Mouse (Mus musculus) ovary, postnatal 14 days (tissue): ENCODE results near the gene Ugt1a6b.
"Not testable (repeated sequence)": the region's sequence is repeated elsewhere in the genome, so short reads cannot be mapped to it uniquely, and the experiment has no call there.

Experiments
- DNase-seq: peaks from one replicate; pipeline ENCODE4 v3.0.0; 2022; ENCODE audit warnings: low spot score

Ugt1a6b gene

GRCm38 (mm10) chr1:88199996-88200395, 96.9 kb downstream of the Ugt1a6b start:
- DNase-seq = no peak

DNA sequence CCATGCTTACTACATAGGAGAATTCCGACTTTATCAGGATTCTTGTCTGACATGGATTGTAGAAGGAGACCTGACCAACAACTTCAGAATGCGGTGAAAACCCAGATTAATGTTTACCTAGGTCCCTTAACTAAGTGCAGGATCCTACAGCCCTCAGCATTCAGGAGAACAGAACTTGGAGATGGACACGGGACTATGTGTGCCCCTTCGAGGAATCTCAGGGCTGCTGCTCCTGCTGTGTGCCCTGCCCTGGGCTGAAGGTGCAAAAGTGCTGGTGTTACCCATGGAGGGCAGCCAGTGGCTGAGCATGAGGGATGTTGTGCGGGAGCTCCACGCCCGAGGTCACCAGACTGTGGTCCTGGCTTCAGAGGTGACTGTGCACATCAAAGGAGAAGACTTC, 97.4 kb downstream of the Ugt1a6b start, which contains the start of gene Ugt1a2:
Ugt1a2 (plus strand) TSS at position 146 of the 400 bp plus-strand sequence.
- DNase-seq = no peak

- DNase-seq = no peak
Observed at GRCm38 (mm10) chr1:88205294-88205922, 102.4 kb downstream of the Ugt1a6b start, which contains the start of gene Dnajb3. Dnajb3 (minus strand) TSS chr1:88205782.

- no peak for DNase-seq
Observed at GRCm38 (mm10) chr1:88206843-88207479, 103.9 kb downstream of the Ugt1a6b start.

DNA sequence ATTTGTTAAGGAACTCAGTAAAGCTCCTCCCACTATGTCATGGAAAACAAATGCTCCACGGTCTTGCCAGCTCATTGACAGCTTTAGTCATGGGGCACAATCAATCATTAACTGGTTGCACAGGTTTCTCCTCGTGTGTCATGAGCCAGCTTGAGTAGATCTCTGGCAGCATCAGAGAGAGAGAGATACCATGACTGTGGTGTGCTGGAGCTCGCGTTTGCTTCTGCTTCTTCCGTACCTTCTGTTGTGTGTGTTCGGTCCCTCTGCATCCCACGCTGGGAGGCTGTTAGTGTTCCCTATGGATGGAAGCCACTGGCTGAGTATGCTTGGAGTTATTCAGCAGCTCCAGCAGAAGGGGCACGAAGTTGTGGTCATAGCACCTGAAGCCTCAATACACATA, 108.8 kb downstream of the Ugt1a6b start, which contains the start of gene Ugt1a1:
Ugt1a1 (plus strand) TSS at position 148 of the 400 bp plus-strand sequence.
- no peak for DNase-seq

DNA sequence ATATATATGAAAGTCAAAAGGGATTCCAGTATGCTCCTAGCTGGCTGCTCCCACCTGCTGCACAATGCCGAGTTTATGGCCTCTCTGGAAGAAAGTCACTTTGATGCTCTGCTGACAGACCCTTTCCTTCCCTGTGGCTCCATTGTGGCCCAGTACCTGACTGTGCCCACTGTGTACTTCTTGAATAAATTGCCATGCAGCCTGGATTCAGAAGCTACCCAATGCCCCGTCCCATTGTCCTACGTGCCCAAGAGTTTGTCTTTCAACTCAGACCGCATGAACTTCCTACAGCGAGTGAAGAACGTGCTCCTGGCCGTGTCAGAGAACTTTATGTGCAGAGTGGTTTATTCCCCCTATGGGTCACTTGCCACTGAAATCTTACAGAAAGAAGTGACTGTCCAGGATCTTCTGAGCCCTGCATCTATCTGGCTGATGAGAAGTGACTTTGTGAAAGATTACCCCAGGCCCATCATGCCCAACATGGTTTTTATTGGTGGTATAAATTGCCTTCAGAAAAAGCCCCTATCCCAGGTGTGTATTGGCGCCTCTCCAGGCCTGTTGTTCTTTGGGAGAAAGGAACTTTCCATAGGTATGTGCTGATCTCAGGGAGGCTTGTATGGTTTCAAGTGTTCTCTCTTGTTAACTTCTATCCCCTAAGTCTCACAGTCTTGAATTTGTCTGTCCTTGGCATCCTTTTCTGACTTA, 109.4 kb downstream of the Ugt1a6b start:
- DNase-seq = no peak

GRCm38 (mm10) chr1:88213061-88213460, 110.0 kb downstream of the Ugt1a6b start:
- DNase-seq = no peak

DNA sequence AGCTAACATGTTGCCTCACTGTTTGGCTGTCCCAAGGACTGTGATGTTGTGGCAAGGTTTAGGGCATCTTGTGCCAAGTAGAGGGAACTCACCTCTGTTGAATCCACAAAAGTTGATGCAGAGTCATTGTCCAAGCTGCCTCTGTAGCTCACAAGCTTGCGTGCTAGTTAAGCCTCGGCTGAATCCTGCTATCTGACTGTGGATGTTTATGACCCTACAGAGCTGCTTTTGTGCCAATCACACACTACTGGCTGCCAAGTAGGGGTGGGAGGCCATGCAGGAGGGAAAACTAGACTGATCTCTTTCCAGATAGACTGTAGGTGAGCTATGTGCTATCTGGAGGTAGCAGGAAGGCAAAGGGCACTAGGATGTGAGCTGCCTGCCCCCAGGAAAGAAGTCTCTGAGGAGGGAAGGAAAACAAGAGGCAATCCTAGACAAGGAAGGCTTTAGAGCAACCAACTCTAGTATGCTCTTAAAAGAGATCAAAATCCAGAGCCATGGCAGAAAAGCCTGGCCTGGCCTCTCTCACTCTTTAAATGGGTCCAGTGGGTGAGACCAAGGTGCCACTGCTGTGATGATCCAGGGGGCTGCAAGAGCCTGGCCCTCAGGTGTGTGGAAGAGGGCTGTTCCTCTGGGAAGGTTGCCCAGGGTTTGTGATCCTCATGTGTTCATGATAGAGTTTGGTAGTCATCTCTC, 110.9 kb downstream of the Ugt1a6b start:
- DNase-seq = no peak

GRCm38 (mm10) chr1:88214462-88214952, 111.5 kb downstream of the Ugt1a6b start:
- no peak for DNase-seq

DNA sequence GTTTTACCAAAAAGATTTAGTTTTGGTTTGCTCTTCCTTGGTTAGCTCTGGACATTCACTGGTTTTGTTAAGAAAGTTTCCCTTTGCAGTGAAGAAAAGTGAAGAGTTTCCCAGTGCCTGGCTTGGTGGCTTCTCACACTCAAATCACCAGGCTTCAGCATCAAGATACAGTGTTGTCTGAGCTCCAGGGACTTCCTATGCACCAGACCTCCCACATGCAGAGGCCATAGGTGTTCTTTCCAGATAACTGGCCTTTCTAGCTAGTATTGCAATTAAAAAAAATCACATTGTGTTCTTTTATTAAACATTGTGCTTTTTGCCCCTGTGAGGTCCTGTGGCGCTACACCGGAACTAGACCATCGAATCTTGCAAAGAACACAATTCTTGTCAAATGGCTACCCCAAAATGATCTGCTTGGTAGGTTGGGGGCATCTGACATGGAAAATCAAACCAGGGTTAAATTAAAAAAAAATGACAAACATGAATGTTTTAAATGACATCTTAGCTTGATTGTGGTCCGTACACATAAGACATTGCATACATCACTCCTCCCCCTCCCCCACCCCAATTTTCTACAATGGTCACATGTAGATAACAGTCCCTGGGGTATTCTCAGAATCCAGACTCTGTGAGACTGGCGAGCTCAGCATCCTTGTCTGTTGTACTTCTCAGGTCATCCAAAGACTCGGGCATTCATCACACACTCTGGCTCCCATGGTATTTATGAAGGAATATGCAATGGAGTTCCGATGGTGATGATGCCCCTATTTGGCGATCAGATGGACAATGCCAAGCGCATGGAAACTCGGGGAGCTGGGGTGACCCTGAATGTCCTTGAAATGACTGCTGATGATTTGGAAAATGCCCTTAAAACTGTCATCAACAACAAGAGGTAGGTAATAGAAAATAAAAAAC, 112.7 kb downstream of the Ugt1a6b start:
- no peak for DNase-seq

DNA sequence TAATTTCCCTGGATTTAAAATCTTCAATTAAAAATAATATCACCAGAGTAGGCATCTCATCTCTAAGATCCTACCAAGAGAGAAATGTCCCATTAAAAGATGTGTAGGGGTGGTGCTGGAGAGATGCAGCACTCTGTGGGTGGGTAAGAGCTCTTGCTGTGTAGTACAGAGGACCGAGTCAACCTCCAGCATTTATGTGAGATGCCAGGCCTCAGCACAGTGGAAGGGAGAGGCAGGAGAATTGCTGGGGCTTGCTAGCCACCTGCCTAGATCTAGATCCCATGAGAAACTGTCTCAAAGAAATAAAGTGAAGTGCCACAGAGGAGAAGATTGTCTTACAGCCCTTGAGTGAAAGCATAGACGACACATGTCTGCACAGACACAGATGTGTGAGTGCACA, 113.5 kb downstream of the Ugt1a6b start:
- DNase-seq = no peak

DNA sequence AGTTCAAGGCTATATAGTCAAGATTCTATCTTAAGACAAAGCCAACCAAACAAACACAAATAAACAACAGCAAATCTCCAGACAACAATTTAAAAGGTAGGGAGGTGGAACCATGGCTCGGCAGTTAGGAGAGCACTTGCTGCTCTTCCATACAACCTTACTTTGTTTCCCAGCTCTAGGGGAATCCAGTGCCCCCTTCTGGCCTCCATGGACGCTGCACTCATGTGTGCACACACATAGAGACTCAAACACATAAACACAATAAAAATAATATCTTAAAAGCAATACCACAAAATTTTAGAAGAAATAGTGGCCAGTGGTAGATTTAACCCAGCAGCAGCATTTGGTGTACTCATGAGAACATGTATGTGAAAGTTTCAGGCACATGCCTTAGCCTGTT, 114.1 kb downstream of the Ugt1a6b start:
- DNase-seq = no peak

GRCm38 (mm10) chr1:88217576-88217975, 114.5 kb downstream of the Ugt1a6b start:
- no peak for DNase-seq

GRCm38 (mm10) chr1:88218051-88218450, 115.0 kb downstream of the Ugt1a6b start:
- no peak for DNase-seq

GRCm38 (mm10) chr1:88218591-88218990, 115.5 kb downstream of the Ugt1a6b start:
- DNase-seq = no peak

DNA sequence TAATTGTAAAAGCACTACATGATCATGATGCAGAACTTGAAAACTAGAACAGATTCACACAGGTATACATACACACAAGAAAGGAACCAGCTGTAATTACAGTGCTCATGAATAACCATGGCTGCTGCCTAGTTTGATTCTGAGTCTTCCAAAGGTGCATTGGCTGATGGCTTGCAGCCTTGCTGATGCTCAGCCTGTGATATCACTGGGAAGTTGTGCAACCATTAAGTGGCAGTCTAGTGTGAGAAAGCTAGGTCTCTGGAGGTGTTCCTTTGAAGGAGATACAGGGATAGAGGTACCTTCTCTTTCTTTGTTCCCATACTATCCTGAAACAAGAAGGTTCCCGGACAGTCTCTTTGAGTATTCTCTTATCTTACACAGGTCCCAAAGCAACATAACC, 116.0 kb downstream of the Ugt1a6b start:
- DNase-seq = no peak

- no peak for DNase-seq
Observed at GRCm38 (mm10) chr1:88220336-88220735, 117.3 kb downstream of the Ugt1a6b start.

DNA sequence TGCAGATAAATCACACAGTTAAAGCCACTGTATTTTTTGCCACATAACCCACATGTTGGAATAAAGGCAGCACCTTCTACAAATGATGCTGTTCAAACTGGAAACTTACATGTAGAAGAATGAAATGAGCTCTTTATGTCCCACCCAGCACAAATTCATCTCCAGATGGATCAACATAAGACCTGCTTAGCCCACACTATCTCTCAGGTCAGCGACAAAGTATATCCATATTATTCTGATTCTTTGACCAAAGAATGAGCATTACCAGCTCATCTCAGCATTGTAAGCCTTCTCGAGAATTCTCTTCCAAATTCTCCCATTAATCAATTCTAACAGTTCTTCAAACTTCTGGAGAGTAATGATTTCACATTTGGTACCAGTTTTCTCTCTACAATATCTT, 119.2 kb downstream of the Ugt1a6b start:
- DNase-seq = no peak

DNA sequence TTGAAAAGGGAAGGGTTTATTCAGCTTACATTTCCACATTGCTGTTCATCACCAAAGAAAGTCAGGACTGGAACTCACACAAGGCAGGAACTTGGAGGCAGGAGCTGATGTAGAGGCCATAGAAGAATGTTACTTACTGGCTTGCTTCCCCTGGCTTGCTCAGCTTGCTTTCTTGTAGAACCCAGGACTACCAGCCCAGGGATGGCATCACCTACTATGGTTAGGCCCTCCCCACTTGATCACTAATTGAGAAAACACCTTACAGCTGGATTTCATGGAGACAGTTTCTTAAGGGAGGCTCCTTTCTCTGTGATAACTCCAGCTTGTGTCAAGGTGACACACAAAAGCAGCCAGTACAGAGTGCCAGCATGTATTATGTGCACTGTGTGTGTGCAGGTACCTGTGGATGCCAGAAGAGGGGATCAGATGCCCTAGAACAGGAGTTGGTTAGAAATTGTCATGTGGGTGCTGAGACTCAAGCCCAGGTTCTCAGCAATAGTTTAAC, 120.0 kb downstream of the Ugt1a6b start:
- not testable (repeated sequence) for DNase-seq

DNA sequence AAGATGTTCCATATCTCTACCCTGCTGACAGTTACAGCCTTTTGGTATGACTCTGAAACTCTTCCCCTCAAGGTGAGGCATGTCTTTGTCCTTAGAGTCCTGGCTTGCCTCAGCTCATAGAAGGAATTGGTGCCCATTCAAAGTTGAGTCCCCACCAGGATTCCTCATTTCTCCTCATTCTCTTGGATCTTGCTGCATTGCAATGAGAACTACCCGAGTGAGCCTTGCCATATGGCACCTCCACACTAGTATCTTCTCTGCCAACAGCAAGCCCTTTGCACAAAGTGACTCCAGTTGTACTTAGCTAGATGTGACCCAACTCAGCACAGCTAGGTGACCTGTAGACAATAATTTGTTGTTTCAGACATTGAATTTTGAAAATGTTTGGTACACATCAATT, 120.5 kb downstream of the Ugt1a6b start:
- DNase-seq = no peak
